Mouse (Mus musculus) gastrocnemius, postnatal 4 days (tissue): ENCODE measurements around the gene Zfp148. TPM values are rescaled to one million over a fixed set of nuclear protein-coding genes. Genes with fewer than 3 reads are reported as not detected.
"Not testable (repeated sequence)": the region's sequence is repeated elsewhere in the genome, so short reads cannot be mapped to it uniquely, and the experiment has no call there.

Experiments used
- DNase-seq, 2 experiments: peaks; one replicate each; pipeline ENCODE4 v3.0.0; 2021 to 2022; ENCODE audit warnings: low spot score in 2 of 2, mixed read lengths in 2 of 2
- total RNA-seq, 2 experiments: library from RNA; stranded (reverse); gene quantifications; 2 replicates each; pipeline ENCODE4 v1.2.3; 2021

Zfp148 gene
- total RNA-seq, 2 experiments from 2014 or later = 48.7 to 51.5 TPM

- DNase-seq = no peak
These were observed 74.8 kb downstream of the Zfp148 start for GRCm38 (mm10) chr16:33455263-33455910.

- DNase-seq = no peak
These were observed 78.5 kb downstream of the Zfp148 start for GRCm38 (mm10) chr16:33459101-33459500.

- no peak for DNase-seq
These were observed 80.8 kb downstream of the Zfp148 start for GRCm38 (mm10) chr16:33461416-33461815.

GRCm38 (mm10) chr16:33464509-33465241 lies 84.0 kb downstream of the Zfp148 start:
- no peak for DNase-seq

- DNase-seq = no peak
These were observed 84.6 kb downstream of the Zfp148 start for GRCm38 (mm10) chr16:33465242-33465614.

GRCm38 (mm10) chr16:33467451-33467850 lies 86.8 kb downstream of the Zfp148 start:
- DNase-seq = no peak

- DNase-seq = no peak
These were observed 89.3 kb downstream of the Zfp148 start for GRCm38 (mm10) chr16:33469973-33470372.

- DNase-seq = no peak
These were observed 93.7 kb downstream of the Zfp148 start for GRCm38 (mm10) chr16:33474381-33474780.

GRCm38 (mm10) chr16:33479926-33480325 lies 99.3 kb downstream of the Zfp148 start:
- no peak for DNase-seq

- DNase-seq = no peak
These were observed 100.5 kb downstream of the Zfp148 start for GRCm38 (mm10) chr16:33481148-33481547.

GRCm38 (mm10) chr16:33482309-33482708 lies 101.7 kb downstream of the Zfp148 start:
- DNase-seq = no peak

GRCm38 (mm10) chr16:33487709-33488108 lies 107.1 kb downstream of the Zfp148 start:
- DNase-seq = no peak

- DNase-seq = no peak
These were observed 113.7 kb downstream of the Zfp148 start for GRCm38 (mm10) chr16:33494374-33494773.

GRCm38 (mm10) chr16:33508082-33508481 lies 127.4 kb downstream of the Zfp148 start:
- no peak for DNase-seq

- DNase-seq = not testable (repeated sequence)
These were observed 128.6 kb downstream of the Zfp148 start for GRCm38 (mm10) chr16:33509231-33509630.

- DNase-seq = not testable (repeated sequence)
These were observed 130.2 kb downstream of the Zfp148 start for GRCm38 (mm10) chr16:33510856-33511255.

- no peak for DNase-seq
These were observed 131.9 kb downstream of the Zfp148 start for GRCm38 (mm10) chr16:33512555-33512954.

GRCm38 (mm10) chr16:33516807-33517565 lies 136.3 kb downstream of the Zfp148 start, which contains the start of gene Slc12a8:
TSS of gene Slc12a8 (plus strand) at chr16:33517328.
- peak in 1 of 2 experiments; percentile 29 for DNase-seq

- no peak for DNase-seq
These were observed 137.0 kb downstream of the Zfp148 start for GRCm38 (mm10) chr16:33517627-33518026.

- no peak for DNase-seq
These were observed 137.6 kb downstream of the Zfp148 start for GRCm38 (mm10) chr16:33518236-33518635.

- DNase-seq = no peak
These were observed 139.4 kb downstream of the Zfp148 start for GRCm38 (mm10) chr16:33519916-33520568.
